Mouse (Mus musculus) spleen, adult 2 months (tissue): ENCODE measurements at regions not wholly inside any gene's neighbourhood (a gene's known extent, or its start where the extent isn't known, plus 50 kb on each side); places are given as distances from the start of the nearest gene placed in this dataset.

Source experiments
- CTCF ChIP-seq: fragments of 200-500 bp; IDR thresholded peaks from 2 replicates; pipeline ENCODE4 v1.5.1; 2011; ENCODE audit warnings: mild to moderate bottlenecking, inconsistent platforms; ENCODE audit not compliant: insufficient read depth, insufficient read length, insufficient replicate concordance; ENCODE audit errors: extremely low read depth
- POLR2A ChIP-seq: fragments of 200-500 bp; IDR thresholded peaks from 2 replicates; pipeline ENCODE4 v1.6.1; 2011; ENCODE audit warnings: low read depth, low read length, inconsistent platforms

GRCm38 (mm10) chr15:56128029-56128428 lies 1349.4 kb downstream of the Slc22a22 start:
- TF ChIP-seq CTCF (no peak), POLR2A (no peak)
